Mouse (Mus musculus) small intestine, adult 2 months (tissue): ENCODE data around the gene Zdhhc12.

Experiments used
- CTCF ChIP-seq: fragments of 200-500 bp; IDR thresholded peaks from 2 replicates; pipeline ENCODE4 v1.5.1; 2012; ENCODE audit warnings: low read depth, mild to moderate bottlenecking, control low read depth, inconsistent platforms, low read length, moderate library complexity, mixed read lengths; ENCODE audit not compliant: insufficient replicate concordance, insufficient read length; ENCODE audit errors: extremely low read depth
- POLR2A ChIP-seq: fragments of 200-500 bp; IDR thresholded peaks from 2 replicates; pipeline ENCODE4 v1.6.1; 2012; ENCODE audit warnings: low read depth, mild to moderate bottlenecking, control low read depth, inconsistent platforms, low read length, moderate library complexity

DNA sequence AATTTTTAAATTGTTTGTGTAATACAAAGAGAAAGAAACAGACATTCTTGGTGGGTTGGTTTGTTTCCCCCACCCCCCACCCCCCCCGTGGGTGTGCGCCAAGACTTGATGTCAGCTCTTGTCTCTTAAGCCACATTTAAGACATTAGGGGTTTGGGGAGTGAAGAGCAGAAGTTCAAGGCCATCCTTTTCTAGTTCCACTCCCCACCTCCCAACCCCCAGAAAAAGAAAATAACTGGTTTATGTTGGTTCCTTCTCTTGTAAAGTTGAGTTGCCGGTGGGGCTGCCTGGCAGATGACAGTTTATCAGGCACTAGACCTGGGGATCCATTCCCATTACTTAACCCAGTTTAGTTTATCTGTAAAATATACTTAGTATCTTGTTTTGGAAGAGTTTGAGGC, 29.1 kb downstream of the Zdhhc12 start:
- TF ChIP-seq CTCF: no peak
- no peak for TF ChIP-seq POLR2A
